Mouse (Mus musculus): ENCODE results near the gene Syne2. TPM values are rescaled to one million over a fixed set of nuclear protein-coding genes. Genes with fewer than 3 reads are reported as not detected.

The Syne2 gene
- total RNA-seq, 1 experiment from 2014 or later = 63.1 TPM

DNA sequence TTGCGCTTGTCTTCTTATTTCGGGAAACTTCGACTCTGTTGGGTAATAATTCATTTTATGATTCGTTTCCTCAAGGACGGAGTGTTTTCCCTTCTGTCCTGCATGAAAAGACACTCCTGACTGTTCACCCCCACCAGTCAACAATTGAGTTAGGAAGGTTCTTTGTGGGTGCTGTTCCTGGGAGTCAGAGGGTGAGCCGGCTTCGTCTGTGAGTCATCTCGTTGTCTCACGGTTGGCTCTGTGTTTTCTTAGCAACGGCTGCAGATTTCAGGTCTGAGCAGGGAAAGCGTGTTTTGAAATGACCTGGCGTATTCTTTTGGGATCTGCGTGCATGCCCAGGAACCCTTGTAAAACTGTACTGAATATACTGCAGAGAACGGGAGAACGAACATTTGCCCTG is 9.8 kb downstream of the Syne2 start:
- peak; percentile 74 for DNase-seq

DNA sequence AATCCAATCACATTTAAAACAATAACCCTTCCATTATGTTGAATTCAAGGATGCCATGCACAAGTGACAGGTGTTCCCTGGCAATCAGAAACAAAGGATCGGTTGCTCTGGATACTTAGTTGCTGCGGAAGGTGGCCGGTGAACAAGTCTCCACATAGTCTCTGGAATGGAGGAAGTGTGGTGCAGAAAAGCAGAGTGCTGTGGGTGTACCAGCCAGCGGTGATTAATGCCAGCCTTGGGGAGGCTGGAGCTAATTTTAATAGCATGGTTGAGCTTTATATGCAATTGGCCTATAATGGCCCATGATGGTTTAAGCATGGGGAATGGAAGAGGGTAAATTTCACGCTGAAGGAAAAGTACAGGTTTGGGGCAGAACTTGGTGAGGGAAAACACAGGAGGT is 11.7 kb downstream of the Syne2 start:
- DNase-seq = no peak

DNA sequence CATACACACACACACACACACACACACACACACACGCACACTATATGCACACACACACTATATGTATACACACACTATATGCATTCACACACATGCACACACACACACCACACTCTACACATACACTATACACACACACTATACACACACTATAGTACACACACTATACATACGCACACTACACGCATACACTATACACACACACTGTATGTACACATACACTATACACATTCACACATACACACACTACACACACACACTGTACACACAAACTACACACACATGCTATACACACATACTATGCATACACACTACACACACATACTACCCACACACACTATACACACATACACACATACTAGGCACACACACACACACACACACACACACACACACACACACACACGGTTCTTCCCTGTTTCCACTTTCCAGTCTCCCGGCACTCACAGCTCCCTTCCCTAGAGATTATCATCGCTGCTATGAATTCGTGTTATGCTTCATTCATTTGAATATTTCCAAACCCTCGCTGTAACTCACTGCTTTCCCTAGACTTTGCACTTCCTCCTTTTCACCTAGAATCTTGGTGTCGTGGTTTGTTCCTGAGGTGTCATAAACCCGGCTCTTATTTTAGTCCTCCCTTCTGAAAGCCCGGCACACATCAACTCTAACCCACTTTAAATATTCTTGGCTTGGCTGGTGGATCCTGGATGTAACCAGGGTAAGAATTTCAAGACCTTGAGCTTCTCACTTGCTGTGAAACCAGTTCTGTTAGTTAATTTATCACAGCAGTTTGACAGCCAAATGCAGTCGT is 15.4 kb downstream of the Syne2 start:
- no peak for DNase-seq

DNA sequence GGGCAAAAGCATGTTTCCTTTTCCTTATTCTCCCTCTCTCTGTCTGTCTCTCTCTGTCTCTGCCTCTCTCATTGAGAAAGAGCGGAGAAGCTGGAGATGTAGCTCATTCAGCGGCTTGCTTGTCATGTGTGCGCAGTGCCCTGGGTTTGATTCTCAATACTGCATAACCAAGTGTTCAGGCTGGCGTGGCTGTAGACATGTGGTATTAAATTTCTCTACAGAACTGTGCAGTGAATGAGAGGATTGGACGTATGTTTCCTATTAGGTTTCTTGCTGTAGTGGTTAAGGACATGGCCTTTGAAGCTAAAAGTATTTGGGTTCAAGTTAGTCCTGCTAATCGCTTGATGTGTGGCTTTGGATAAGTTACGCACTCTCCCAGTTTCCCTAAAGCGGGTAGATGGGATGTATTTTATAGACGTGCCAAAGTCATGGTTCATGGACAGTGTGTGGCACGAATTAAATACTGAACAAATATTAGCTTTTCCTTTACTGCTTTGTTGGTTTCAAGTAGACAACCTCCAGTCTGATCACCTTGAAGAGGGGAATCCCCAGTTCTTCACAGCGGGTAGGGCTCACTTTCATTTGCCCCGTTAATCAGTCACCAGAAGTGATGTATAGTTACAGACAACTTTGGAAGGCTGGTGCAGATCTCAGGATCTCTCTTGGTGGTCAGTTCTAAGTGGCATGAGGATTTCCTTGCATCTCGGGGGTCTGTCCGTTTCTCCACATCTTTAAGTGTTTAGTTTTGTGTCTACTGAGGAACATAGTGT is 16.2 kb downstream of the Syne2 start:
- DNase-seq = no peak

DNA sequence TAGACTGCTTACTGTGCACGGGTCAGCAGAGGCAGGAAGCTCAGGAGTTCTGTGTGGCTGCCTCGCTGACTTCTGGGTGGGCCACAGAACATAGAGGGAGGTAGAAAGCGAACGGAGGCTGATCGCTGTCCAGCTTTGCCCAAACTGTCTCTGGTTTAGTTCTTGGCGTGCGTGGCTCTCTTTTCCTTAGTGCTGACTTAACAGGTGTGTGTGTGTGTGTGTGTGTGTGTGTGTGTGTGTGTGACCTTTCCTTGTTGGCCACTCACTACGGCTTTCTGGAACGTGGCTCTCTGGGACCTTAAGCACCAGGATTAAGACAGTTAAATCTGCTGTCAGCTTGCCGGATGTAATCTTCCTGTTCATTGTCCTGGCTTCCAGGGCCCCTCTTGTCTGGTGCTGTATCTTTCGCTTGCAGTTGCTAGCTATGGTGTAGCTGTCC is 18.6 kb downstream of the Syne2 start:
- DNase-seq = peak; percentile 27

DNA sequence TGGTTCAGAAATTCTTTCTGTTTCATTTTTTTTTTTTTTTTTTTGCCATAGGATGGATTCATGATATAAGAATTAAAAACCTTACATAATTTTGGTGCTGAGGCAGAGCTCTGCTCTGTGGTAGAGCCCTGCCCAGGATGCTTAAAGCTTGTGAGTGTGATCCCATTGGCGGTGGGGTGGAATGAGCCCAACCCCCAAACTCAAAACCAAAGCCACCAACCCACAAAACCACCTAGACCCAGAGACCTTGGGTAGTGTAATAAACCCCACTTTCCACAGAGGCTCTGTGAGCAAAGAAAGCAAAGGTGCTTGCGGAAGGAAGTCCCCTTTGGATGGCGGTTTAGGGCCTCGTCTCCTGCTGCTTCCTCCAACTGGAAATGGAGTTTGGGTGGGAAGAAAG is 19.5 kb downstream of the Syne2 start:
- DNase-seq = no peak

DNA sequence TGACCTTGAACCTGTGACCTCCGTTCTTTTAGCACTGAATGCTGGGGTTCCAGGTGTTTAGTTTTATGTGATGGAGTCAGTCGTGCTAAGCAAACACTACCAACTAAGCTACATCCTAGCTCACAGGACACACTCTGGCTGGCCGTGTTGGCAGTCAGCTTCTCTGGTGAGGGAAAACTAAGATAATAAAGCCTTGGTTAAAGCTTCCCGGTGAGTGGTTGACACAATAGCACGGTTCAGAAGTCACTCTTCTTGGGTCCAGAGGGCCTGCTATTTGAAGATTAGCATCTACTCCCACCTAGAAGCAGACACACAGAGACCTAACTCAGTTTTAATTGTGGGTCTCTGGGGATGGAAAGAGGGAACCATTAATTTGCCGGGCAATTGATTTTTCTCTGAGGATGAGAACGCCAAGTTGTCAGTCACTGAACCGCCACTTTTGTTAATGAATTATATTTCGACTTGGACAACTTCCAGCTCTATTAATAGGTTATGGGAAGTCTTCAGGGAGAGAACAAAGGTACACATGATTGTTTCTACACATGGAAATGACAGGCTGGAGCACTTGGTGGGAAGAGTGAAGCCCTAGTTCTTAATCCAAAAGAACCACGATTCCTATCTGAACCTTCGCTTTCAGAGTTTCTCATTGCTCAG is 21.3 kb downstream of the Syne2 start:
- no peak for DNase-seq

DNA sequence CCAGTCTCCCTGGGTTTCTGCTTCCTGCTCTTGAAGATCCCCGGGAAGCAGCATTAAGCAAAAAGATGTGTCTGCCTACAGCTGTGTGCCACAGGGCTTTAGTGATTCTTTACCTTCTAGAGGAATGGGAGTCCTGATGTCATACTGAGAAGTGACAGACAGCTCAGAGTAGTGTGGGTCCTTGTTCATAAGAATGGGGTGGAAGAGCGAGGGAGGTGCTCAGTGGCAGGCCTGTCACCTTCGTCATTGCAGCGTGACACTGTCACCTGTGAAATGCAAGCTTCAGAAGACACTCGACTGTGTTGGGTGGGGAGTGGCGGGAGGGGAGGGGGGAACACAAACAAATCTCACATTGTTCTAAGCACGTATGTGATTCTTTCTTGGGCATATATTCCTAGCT is 23.2 kb downstream of the Syne2 start:
- DNase-seq = no peak

DNA sequence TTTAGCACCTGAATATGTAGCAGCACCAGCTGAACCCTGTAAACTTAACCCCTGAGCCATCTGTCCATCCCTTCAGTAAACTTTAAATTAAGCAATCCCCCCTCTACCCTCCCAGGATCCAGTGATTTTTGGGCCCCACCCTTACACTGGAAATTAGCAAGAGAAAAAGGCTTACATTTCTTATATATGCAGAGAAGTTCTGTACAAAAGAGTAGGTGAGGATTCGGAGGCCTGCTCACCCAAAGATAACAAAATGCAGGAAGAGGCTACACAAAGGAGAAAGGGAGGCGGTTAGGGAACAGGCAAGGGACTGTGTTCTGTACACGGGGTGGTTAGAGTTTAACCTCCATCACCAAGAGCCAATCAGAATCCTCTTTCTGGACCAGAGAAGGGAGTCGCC is 26.4 kb downstream of the Syne2 start:
- no peak for DNase-seq

DNA sequence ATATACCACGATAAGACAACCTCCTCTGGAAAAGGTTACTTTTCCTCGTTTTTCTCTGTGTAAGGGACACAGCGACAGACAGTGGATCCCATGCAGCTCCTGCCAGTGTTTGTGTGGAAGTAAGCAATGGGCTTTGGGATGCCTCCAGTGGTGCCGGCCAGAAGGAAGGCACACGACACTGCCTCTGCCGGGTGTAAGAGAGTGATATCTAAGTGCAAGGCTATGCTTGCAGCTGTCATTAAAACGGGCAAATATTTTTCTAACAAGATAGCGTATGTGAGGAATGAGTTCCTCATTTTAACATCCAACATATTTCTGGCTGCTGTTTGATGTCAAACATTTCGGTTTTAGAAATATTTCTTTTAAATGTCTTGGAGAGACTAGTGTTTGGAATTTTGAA is 27.1 kb downstream of the Syne2 start:
- no peak for DNase-seq

DNA sequence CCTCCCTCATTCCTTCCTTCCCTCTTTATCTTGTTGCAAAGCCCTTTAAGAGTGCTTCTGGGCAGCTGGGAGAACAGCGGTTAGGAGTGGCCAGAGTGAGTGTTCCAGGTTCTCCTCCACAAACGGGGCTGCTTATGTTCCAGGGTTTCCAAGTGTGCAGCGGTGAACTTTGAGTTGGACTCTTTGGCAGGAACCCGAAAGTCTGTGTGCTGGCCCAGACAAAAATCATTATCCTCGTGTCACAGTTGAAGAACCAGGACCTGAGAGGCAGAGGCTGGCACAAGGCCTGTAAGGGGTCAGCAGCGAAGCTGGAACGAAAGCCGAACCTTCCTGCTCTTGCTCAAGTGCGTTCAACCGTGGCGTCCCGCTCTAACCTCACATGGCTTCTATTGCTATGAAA is 28.6 kb downstream of the Syne2 start:
- DNase-seq = peak; percentile 35

DNA sequence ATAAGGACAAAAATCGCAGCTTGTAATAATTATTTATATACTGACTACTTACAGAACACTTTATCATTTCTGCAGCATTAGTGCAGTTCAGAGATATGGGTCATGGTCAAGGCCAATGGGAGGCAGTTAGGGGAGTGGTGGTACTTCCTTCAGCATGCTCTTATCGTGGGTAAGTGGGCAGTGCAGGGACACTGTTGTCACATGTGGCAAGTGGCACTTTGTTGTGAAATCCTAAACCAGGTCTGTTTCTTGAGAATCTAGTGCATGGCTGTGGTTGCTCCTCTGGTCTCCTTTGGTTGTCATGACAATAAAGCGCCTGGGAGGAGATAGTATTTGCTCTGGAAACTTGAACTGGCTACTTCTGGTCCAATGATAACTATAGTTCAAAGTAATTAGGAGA is 32.3 kb downstream of the Syne2 start:
- DNase-seq = no peak

DNA sequence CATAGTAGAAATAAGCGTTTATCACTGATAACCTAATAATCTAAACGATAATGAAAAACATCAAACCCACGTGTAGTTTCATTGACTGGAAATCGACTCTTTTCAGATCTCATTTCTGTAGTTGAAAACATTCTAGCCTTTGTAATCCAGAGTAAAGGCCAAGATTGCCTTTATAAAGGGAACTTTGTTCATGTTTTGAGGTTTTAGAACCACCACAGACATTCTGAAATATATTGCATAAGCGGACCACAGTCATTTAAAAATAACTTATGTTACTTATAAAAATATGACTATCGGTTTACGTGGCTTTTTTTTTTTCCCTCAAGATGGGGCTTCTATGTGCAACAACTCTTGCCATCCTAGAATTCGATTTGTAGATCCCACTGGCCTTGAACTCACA is 33.5 kb downstream of the Syne2 start:
- no peak for DNase-seq

DNA sequence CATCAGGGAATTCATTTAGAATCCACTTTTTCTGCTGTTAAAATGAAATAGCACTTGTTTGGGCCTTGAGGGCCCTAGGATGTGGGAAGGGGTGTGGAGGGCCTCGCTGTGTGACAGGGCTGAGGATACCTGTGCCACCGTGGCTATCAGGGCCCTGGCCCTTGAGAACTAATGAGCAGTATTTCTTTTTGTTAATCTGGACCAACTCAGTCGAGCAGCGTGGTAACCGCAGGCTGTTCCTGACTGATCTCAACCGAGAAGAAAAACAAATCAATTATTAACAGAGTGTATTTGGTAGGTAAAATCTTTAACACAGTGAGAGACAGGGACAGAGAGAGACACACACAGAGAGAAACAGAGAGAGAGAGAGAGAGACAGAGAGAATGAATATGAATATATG is 34.5 kb downstream of the Syne2 start:
- DNase-seq = no peak

DNA sequence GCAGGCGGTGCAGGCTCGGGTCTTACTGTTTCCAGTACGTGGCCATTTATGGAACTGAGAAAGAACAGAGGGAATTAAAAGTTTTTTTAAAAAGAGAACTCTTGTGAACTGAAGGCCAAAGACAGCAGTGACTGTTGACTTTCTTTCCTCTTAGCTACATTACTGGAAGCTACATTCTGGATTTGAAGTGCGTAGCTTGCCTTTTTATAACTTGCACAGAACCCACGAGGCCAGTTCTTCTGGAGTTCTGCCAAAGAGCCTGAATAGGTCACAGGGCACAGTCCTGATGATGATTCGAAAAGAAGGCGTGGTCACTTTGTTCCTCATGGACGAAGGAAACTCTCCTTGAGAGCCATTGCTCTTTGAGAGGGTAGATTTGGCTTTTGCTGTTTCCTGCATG is 35.6 kb downstream of the Syne2 start:
- DNase-seq = peak; percentile 74

DNA sequence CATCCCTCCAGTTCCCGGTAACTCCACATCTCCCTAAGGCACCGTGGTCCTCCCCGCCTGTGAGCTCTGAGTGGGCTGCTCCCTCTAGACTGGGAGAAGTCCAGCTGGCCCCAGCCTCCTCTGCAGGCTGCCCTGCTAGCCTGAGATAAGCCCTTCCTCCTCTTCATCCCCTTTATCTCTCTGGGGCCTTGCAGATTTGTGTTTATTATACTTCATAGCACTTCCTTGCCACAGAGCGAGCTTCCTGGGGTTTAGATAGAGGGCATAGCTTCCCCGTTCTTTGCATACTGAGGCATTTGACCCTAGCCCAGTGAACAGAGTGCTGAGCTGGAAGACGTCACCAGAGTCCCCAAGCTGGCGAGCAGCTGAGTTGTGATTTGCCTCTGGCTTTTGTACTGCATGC is 37.1 kb downstream of the Syne2 start:
- DNase-seq = no peak

DNA sequence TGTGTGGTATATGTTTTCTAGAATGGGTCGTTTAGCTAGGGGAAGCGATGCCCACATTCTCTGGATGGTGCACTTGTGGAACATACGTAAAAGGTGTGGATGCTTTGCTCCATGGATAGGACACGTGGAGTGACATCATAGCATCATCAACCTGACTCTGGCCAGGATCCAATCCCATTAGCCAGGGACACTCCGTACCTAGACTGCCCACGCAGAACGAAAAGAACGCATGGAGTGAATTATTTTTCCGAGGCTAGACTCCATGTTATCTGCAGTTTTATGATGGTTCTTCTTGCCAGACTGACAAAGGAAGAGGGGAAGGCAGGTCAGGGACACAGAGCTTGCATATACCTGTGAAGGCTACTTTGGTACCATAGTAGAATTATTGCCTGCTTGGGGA is 37.7 kb downstream of the Syne2 start:
- DNase-seq = no peak

DNA sequence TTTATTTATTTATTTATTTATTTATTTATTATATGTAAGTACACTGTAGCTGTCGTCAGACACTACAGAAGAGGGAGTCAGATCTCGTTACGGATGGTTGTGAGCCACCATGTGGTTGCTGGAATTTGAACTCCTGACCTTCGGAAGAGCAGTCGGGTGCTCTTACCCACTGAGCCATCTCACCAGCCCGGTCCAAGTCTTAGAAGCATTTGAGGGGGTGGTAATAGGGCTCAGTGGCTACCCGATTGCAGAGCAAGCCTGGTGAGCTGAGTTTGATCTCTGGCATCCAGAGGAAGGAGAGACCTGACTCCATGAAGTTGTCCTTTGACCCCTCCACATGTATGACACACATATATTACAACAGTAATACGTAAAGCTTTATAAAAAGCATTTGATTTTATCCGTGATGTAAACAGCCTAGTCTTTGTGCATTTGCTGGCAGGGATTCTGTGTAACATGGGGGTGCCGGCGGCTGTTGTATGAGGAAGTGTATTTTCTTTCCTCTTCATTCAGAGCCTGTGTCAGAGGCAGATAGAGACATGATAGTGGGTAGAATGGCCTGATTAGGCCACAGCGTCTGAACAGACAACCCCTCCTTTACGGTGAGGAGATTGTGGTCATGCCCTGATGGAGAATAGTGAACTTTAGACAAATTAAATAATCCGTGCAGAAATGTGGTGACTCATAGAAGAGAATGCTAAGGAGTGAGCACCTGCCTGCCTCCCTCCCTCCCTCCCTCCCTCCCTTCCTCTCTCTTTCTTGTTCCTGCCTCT is 38.3 kb downstream of the Syne2 start:
- no peak for DNase-seq

DNA sequence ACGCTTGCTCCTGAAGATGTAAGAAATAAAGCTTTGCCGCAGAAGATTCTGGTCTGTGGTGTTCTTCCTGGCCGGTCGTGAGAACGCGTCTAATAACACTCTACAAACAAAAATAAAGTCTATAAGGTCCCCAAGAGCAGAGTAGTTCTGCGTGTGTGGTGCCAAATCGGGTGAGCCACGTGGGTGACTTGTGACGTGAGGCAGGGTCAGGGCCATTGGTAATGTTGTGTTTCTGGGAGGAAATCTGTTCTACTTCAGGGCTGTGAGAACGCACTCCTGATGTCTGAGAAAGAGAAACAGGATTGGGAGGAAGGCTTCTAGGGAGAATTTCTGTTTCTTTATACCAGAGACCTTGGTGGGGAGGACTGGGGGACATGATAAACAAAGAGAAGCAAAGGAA is 42.0 kb downstream of the Syne2 start:
- peak; percentile 52 for DNase-seq

DNA sequence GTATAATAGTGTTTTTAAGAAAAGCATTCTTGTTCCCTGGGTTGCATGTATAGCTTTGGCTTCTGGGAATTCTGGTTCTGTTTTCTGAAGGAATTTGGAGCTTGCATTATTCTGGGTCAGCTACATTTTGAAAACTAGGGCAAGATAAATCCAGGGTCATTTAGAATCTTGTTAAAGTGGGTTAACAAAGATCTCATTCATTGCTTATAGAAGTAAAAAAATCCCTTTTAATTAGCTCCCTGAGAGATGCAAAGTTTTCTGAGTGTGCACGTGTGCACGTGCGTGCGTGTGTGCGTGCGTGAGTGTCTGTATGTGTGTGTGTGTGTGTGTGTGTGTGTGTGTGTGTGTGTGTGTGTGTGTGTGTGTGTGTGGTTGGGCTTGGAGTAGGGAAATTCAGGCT is 42.9 kb downstream of the Syne2 start:
- no peak for DNase-seq

DNA sequence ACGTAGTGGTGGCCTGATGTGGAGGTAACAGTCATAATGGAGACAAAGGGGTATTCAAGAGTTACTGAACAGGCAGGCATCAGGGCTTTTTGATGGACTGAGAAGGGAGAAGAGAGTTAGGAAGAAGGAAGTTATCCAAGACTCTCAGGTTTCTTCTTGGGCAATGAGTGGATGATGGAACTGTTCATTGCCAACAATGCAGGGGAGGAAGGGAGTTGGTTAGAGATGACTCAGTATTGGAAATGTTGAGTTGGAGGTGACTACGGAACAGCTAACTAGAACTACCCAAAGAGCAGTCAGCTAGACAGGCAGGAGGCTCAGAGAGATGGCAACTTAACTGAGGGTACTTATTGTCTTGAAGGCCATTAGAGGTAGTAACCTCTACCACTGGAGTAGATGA is 47.2 kb downstream of the Syne2 start:
- DNase-seq = no peak

All from adrenal gland, postnatal 14 days (tissue).